Mouse (Mus musculus) bone marrow macrophage, adult 2 months (primary cell): ENCODE measurements around the gene Fars2.

Experiments
- CTCF ChIP-seq: IDR thresholded peaks from 2 replicates; pipeline ENCODE4 v1.5.1; 2012; ENCODE audit warnings: low read depth, mild to moderate bottlenecking, low read length, moderate library complexity
- POLR2A ChIP-seq: IDR thresholded peaks from 2 replicates; pipeline ENCODE4 v1.6.1; 2012; ENCODE audit warnings: mild to moderate bottlenecking, low read depth, low read length, borderline replicate concordance

GRCm38 (mm10) chr13:36129360-36130054 is 12.3 kb downstream of the Fars2 start:
- TF ChIP-seq POLR2A (no peak), CTCF (no peak)
